Mouse (Mus musculus) skeletal muscle tissue, adult 2 months (tissue): Measurements from ENCODE around the gene Smad5.

ENCODE experiments used
- DNase-seq: peaks from one replicate; pipeline ENCODE4 v3.0.0-alpha.2; 2012; ENCODE audit warnings: low read depth, low spot score

The Smad5 gene

GRCm38 (mm10) chr13:56702469-56703221 is at the start of gene Smad5:
Gene Smad5 (plus strand): TSS chr13:56703010.
- DNase-seq = peak; percentile 92

GRCm38 (mm10) chr13:56654176-56654575 is 48.6 kb upstream of the Smad5 start:
- DNase-seq = no peak

- DNase-seq = peak; percentile 46
These were observed 44.8 kb upstream of the Smad5 start for GRCm38 (mm10) chr13:56657946-56658512.

- no peak for DNase-seq
These were observed 43.9 kb upstream of the Smad5 start for GRCm38 (mm10) chr13:56658931-56659330.

- DNase-seq = no peak
These were observed 40.7 kb upstream of the Smad5 start for GRCm38 (mm10) chr13:56661914-56662621.

GRCm38 (mm10) chr13:56664256-56665170 is 38.3 kb upstream of the Smad5 start:
- no peak for DNase-seq

- DNase-seq = no peak
These were observed 31.6 kb upstream of the Smad5 start for GRCm38 (mm10) chr13:56671206-56671605.

- no peak for DNase-seq
These were observed 25.1 kb upstream of the Smad5 start for GRCm38 (mm10) chr13:56677731-56678130.

GRCm38 (mm10) chr13:56678188-56678787 is 24.5 kb upstream of the Smad5 start:
- no peak for DNase-seq

- DNase-seq = no peak
These were observed 23.8 kb upstream of the Smad5 start for GRCm38 (mm10) chr13:56678826-56679504.

- no peak for DNase-seq
These were observed 20.9 kb upstream of the Smad5 start for GRCm38 (mm10) chr13:56681924-56682323.

- DNase-seq = peak; percentile 71
These were observed 20.5 kb upstream of the Smad5 start for GRCm38 (mm10) chr13:56682326-56682725.

GRCm38 (mm10) chr13:56683306-56683705 is 19.5 kb upstream of the Smad5 start:
- DNase-seq = no peak

GRCm38 (mm10) chr13:56692011-56692410 is 10.8 kb upstream of the Smad5 start:
- DNase-seq = no peak

- no peak for DNase-seq
These were observed 10.2 kb upstream of the Smad5 start for GRCm38 (mm10) chr13:56692644-56693043.

GRCm38 (mm10) chr13:56695701-56696100 is 7.1 kb upstream of the Smad5 start:
- no peak for DNase-seq

- DNase-seq = no peak
These were observed 6.1 kb upstream of the Smad5 start for GRCm38 (mm10) chr13:56696699-56697098.

- no peak for DNase-seq
These were observed 5.6 kb upstream of the Smad5 start for GRCm38 (mm10) chr13:56697171-56697570.

- DNase-seq = peak; percentile 12
These were observed 4.4 kb upstream of the Smad5 start for GRCm38 (mm10) chr13:56698391-56698790.

- no peak for DNase-seq
These were observed 3.4 kb upstream of the Smad5 start for GRCm38 (mm10) chr13:56699370-56699769.

- no peak for DNase-seq
These were observed 1.8 kb upstream of the Smad5 start for GRCm38 (mm10) chr13:56700981-56701380.
